Mouse (Mus musculus): ENCODE data around the gene Hnrnpul2. TPM values are rescaled to one million over a fixed set of nuclear protein-coding genes. Genes with fewer than 3 reads are reported as not detected.
A peak's percentile ranks its signal among the peaks of the same experiment; 100 is the strongest.
"Not testable (repeated sequence)": the region's sequence is repeated elsewhere in the genome, so short reads cannot be mapped to it uniquely, and the experiment has no call there.

Hnrnpul2 gene
- polyA plus RNA-seq, 1 experiment from 2014 or later = 6.0 TPM

DNA sequence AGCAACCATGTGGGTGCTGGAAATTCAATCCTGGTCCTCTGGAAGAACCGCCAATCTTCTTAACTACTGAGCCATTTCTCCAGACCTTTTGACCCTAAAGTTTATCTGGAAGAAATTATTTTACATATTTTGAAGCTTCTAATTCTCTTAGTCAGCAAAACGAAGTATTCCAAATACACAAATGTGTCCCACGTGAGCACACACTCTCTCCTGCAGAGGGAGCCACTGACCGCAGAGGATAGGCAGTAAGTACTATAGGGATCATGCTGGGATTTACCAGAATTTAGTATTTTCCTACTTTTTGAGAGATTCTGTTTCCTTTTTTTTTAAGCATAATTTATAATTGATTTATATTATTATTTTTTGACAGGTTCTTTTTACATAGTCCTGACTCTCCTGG lies 37.9 kb downstream of the Hnrnpul2 start:
- H3K9me3 ChIP-seq (replicated peaks) = no peaks in the 10 kb centered on the region
- H3K27ac ChIP-seq (replicated peaks) = no peak overlapping the region
- no peak overlapping the region for H3K4me3 ChIP-seq (replicated peaks)
- WGBS = 34% methylated on average over 4 of the region's 4 CpGs
- H3K4me1 ChIP-seq = no peaks in the 10 kb centered on the region
- H3K4me2 ChIP-seq (replicated peaks) = no peak overlapping the region
- H3K36me3 ChIP-seq = no peaks in the 10 kb centered on the region
- no peak for ATAC-seq (ENCODE audit: insufficient number of reproducible peaks, low FRiP score, low TSS enrichment, low read depth)
- no peaks in the 10 kb centered on the region for H3K27me3 ChIP-seq
- H3K9ac ChIP-seq = no peak overlapping the region

- no peak overlapping the region for H3K27ac ChIP-seq (replicated peaks)
- no peaks in the 10 kb centered on the region for H3K36me3 ChIP-seq
- H3K4me1 ChIP-seq = no peaks in the 10 kb centered on the region
- no peak overlapping the region for H3K9ac ChIP-seq
- H3K4me3 ChIP-seq (replicated peaks) = no peak overlapping the region
- H3K27me3 ChIP-seq = no peaks in the 10 kb centered on the region
- WGBS = 23% methylated on average over 1 of the region's 1 CpGs
- H3K9me3 ChIP-seq (replicated peaks) = no peaks in the 10 kb centered on the region
- H3K4me2 ChIP-seq (replicated peaks) = no peak overlapping the region
- ATAC-seq (ENCODE audit: insufficient number of reproducible peaks, low FRiP score, low TSS enrichment, low read depth) = no peak
Observed at GRCm38 (mm10) chr19:8859018-8859417, 39.2 kb downstream of the Hnrnpul2 start.

DNA sequence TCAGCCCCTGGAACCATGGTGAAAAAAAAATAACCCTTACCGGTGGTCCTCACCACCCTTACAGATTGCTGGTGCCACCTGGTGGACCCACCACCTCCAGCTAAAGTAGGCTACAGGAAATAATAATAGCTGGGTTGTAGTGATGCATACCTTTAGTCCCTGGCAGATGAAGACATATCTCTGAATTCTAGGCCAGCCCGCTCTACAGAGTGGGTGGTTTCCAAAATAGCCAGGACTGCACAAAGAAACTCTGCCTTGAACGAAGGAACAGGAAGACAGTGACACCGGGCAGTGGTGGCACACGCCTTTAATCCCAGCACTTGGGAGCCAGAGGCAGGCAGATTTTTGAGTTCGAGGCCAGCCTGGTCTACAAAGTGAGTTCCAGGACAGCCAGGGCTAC lies 44.5 kb downstream of the Hnrnpul2 start:
- Histone ChIP-seq H3K9ac (no peak overlapping the region), H3K36me3 (no peaks in the 10 kb centered on the region), H3K4me1 (no peaks in the 10 kb centered on the region), H3K27ac (replicated peaks) (no peak overlapping the region), H3K4me2 (replicated peaks) (no peak overlapping the region), H3K4me3 (replicated peaks) (no peak overlapping the region), H3K27me3 (no peaks in the 10 kb centered on the region), H3K9me3 (replicated peaks) (no peaks in the 10 kb centered on the region)
- 83% methylated on average over 6 of the region's 6 CpGs for WGBS
- ATAC-seq (ENCODE audit: insufficient number of reproducible peaks, low FRiP score, low TSS enrichment, low read depth) = no peak

GRCm38 (mm10) chr19:8870381-8870780 lies 50.6 kb downstream of the Hnrnpul2 start:
- Histone ChIP-seq H3K27ac (replicated peaks) (peak overlapping the region; percentile 84; the same call in 1 of the 2 replicates), H3K36me3 (peaks cover 25% of the 10 kb centered on the region), H3K4me3 (replicated peaks) (peak overlapping the region; percentile 94; the same call in 1 of the 2 replicates), H3K4me2 (replicated peaks) (peak overlapping the region; percentile 83; the same call in 1 of the 2 replicates)
- ATAC-seq (ENCODE audit: insufficient number of reproducible peaks, low FRiP score, low TSS enrichment, low read depth); H3K27me3 ChIP-seq; H3K9ac ChIP-seq; H3K4me1 ChIP-seq; H3K9me3 ChIP-seq (replicated peaks): not testable (repeated sequence)
- 75% methylated on average over 3 of the region's 3 CpGs for WGBS

GRCm38 (mm10) chr19:8870838-8871237 lies 51.0 kb downstream of the Hnrnpul2 start:
- no peak for ATAC-seq (ENCODE audit: insufficient number of reproducible peaks, low FRiP score, low TSS enrichment, low read depth)
- Histone ChIP-seq H3K27ac (replicated peaks) (peak overlapping the region; percentile 84), H3K36me3 (peaks cover 29% of the 10 kb centered on the region), H3K4me1 (peaks cover 9% of the 10 kb centered on the region), H3K4me3 (replicated peaks) (peak overlapping the region; percentile 94), H3K9me3 (replicated peaks) (no peaks in the 10 kb centered on the region), H3K27me3 (no peaks in the 10 kb centered on the region), H3K4me2 (replicated peaks) (peak overlapping the region; percentile 83), H3K9ac (peak overlapping the region; percentile 28; the same call in 1 of the 2 replicates)
- WGBS = 48% methylated on average over 9 of the region's 9 CpGs

DNA sequence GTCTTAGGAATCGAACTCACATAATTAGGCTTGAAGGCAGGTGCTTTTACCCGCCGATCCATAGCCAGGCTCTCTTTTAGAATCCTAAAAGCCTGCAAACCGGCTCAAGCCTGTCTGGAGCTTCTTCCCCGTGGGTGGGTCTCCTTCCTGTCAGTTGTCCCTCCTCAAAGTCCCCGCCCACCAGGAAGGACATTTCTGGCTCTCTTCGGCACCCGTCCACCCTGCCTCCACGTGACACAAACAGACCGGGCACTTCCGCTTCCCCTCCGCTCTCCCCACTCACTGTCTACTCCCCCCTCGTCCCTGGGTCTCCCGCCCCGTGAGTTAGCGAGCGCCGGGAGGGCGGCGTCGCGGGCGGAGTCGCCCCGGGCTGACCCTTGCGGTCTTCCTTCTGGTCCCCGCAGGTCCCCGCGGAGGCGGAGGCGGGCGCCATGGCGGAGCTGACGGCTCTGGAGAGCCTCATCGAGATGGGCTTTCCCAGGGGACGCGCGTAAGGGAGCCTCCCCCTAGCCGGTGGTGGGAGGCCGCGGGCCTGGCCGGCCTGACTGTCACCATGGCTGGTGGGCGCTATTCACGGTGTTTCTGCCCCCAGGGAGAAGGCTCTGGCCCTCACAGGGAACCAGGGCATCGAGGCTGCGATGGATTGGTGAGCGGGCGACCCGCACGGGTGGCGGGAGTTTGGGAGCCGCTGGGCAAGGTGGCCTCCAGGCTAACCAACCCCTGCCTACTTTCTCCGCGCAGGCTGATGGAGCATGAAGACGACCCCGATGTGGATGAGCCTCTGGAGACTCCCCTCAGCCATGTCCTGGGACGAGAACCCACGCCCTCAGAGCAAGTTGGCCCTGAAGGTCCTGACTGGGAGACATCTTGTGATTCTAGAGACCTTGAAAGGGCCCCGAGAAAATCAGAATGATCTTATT lies 51.7 kb downstream of the Hnrnpul2 start, which contains the start of gene Ubxn1:
Gene Ubxn1, plus strand, starts transcription at position 230 of the 920 bp plus-strand sequence.
- peak within 1 kb of the TSS; percentile 83 for H3K4me2 ChIP-seq (replicated peaks)
- peak within 1 kb of the TSS; percentile 96 for H3K9ac ChIP-seq
- peak within 1 kb of the TSS; percentile 94 for H3K4me3 ChIP-seq (replicated peaks)
- peaks cover 35% of the 10 kb centered on the region for H3K36me3 ChIP-seq
- ATAC-seq (ENCODE audit: insufficient number of reproducible peaks, low FRiP score, low TSS enrichment, low read depth) = peak; percentile 97
- H3K27ac ChIP-seq (replicated peaks) = peak within 1 kb of the TSS; percentile 85
- no peaks in the 10 kb centered on the region for H3K9me3 ChIP-seq (replicated peaks)
- peaks cover 9% of the 10 kb centered on the region for H3K4me1 ChIP-seq
- H3K27me3 ChIP-seq = no peaks in the 10 kb centered on the region
- WGBS = under 1% methylated on average over 59 of the region's 59 CpGs

DNA sequence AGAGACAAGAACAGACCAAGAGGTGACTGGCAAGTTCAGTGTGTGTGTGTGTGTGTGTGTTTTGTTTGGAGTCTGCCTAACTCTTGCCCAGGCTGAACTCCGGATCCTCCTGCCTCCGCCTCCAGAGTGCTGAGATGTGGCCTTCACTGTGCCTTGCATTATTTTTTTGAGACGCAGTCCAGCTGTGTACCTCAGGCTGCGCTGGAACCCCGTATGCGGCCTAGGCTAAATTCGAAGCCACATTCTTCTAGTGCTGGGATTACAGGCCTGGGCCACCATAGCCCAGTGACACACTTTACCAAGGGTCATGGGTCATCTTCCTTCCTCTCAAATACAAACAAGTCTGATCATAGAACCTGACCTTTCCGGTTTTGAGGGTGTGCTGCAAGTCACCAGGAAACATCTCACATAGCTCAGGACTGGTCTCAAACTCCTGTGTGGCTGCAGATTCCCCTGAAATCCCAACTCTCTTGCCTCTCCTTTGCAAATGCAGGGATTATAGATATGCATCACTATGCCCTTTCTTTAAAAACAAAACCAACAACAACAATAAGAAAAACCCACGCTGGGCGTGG lies 52.5 kb downstream of the Hnrnpul2 start:
- Histone ChIP-seq H3K9me3 (replicated peaks) (no peaks in the 10 kb centered on the region), H3K4me3 (replicated peaks) (peak overlapping the region; percentile 94), H3K36me3 (peaks cover 40% of the 10 kb centered on the region), H3K4me1 (peaks cover 9% of the 10 kb centered on the region), H3K27me3 (no peaks in the 10 kb centered on the region), H3K9ac (peak overlapping the region; percentile 96), H3K4me2 (replicated peaks) (peak overlapping the region; percentile 83), H3K27ac (replicated peaks) (0 out of 2 replicates have a peak overlapping the region, but pooled peaks have one; percentile 85)
- ATAC-seq (ENCODE audit: insufficient number of reproducible peaks, low FRiP score, low TSS enrichment, low read depth) = no peak
- 64% methylated on average over 10 of the region's 10 CpGs for WGBS

DNA sequence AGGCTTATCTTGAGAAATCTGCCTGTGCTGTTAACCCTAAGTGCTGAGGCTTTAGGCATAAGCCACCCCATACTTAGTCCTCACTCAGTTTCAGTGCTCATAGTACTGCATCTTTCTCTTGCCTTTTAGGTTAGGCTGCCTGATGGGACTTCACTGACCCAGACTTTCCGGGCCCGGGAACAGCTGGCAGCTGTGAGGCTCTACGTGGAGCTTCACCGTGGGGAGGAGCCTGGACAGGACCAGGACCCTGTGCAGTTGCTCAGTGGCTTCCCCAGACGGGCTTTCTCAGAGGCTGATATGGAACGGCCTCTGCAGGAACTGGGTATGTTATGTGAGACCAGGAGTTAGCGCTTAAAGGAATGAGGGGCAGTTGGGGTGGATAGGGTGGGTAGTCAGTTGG lies 55.2 kb downstream of the Hnrnpul2 start:
- 95% methylated on average over 7 of the region's 7 CpGs for WGBS
- ATAC-seq (ENCODE audit: insufficient number of reproducible peaks, low FRiP score, low TSS enrichment, low read depth) = no peak
- Histone ChIP-seq H3K9me3 (replicated peaks) (no peaks in the 10 kb centered on the region), H3K27me3 (no peaks in the 10 kb centered on the region), H3K36me3 (peaks cover 45% of the 10 kb centered on the region), H3K4me3 (replicated peaks) (no peak overlapping the region), H3K4me1 (peaks cover 17% of the 10 kb centered on the region), H3K4me2 (replicated peaks) (no peak overlapping the region), H3K9ac (no peak overlapping the region), H3K27ac (replicated peaks) (no peak overlapping the region)

DNA sequence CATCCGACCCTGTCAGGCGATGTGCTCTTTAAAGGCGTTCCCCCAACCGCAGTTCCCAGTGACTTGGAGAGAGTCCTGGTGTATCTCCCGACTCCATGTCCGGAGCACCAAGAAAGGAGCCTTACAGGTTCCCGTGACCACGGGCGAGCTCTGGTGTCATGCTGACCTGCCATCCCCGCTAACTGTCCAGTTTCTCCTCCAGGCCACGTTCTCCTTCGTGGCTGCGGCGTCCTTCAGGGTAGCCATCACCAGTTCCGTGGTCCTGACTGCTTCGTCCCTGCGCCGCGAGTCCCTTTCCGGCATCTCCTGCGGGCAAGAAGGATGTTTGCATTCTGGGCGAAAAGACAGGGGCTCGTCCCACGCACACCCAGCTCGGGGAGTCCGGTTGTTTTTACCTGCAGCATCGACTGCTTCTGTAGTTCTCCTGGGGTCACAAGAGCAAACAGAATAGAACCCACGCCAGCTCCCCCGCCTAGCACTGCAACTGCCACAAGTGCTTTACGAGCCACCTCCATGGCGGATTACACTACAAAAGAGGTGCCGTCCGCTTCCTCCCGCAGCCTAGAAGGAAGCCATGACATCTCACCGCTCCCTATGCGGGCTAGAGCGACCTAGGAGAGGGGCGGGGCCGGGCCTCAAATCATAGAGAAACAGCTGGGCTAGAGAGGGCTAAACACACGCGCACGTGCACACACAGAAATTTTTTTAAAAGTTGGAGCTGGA lies 60.7 kb downstream of the Hnrnpul2 start, which contains the start of gene Uqcc3:
Gene Uqcc3, minus strand, starts transcription at position 613 of the 723 bp plus-strand sequence.
- H3K9me3 ChIP-seq (replicated peaks) = no peaks in the 10 kb centered on the region
- peak within 1 kb of the TSS; percentile 90 for H3K27ac ChIP-seq (replicated peaks)
- peaks cover 19% of the 10 kb centered on the region for H3K36me3 ChIP-seq
- WGBS = under 1% methylated on average over 42 of the region's 42 CpGs
- no peaks in the 10 kb centered on the region for H3K27me3 ChIP-seq
- H3K4me2 ChIP-seq (replicated peaks) = peak within 1 kb of the TSS; percentile 76
- H3K9ac ChIP-seq = peak within 1 kb of the TSS; percentile 86
- peak within 1 kb of the TSS; percentile 76 for H3K4me3 ChIP-seq (replicated peaks)
- ATAC-seq (ENCODE audit: insufficient number of reproducible peaks, low FRiP score, low TSS enrichment, low read depth) = peak; percentile 96
- peaks cover 15% of the 10 kb centered on the region for H3K4me1 ChIP-seq

DNA sequence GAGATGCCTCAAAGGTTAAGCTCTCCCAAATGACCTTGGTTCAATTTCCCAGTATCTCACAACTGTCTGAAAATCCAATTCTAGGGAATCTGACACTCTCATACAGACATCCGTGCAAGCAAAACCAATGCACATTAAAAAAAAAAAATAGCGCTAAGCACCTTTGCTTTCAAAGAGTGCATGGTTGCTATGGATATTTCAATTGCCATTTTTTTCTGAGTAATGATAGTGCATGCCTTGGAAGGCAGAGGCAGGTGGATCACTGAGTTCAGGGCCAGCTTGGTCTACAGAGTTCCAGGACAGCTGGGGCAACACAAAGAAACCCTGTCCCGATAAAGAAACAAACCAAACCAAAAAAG lies 61.2 kb downstream of the Hnrnpul2 start:
- no peaks in the 10 kb centered on the region for H3K27me3 ChIP-seq
- peak overlapping the region; percentile 90; the same call in 1 of the 2 replicates for H3K27ac ChIP-seq (replicated peaks)
- peak overlapping the region; percentile 76 for H3K4me3 ChIP-seq (replicated peaks)
- H3K4me1 ChIP-seq = peaks cover 15% of the 10 kb centered on the region
- peak overlapping the region; percentile 76 for H3K4me2 ChIP-seq (replicated peaks)
- H3K9me3 ChIP-seq (replicated peaks) = no peaks in the 10 kb centered on the region
- no peak for ATAC-seq (ENCODE audit: insufficient number of reproducible peaks, low FRiP score, low TSS enrichment, low read depth)
- H3K9ac ChIP-seq = peak overlapping the region; percentile 86
- peaks cover 14% of the 10 kb centered on the region for H3K36me3 ChIP-seq
- WGBS = 9% methylated on average over 3 of the region's 3 CpGs

DNA sequence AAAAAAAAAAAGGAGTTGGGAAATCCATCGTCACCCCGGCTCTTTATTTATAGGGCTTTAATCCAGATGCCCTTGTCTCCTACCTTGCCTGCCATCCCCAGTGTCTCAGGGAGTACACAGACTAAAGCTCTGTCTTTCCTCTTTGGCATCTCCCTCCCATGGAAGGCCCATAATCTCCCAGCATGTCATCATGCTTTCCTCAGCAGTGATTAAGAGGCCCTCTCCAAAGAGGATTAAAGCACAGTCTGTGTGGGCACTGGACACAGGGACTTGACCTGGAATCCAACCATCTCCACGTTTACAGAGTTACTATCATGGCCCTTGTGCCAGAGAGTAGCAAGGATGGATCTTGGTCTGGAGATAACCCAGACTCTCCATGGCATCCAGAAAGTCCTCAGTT lies 63.8 kb downstream of the Hnrnpul2 start, which contains the start of the genes Lbhd1 and Gm49403:
Gene Lbhd1, plus strand, starts transcription at position 117 of the 400 bp plus-strand sequence.
Gene Gm49403, plus strand, starts transcription at position 315 of the 400 bp plus-strand sequence.
- H3K9ac ChIP-seq = no peak within 1 kb of the TSS
- ATAC-seq (ENCODE audit: insufficient number of reproducible peaks, low FRiP score, low TSS enrichment, low read depth) = no peak
- H3K27ac ChIP-seq (replicated peaks) = no peak within 1 kb of the TSS
- peaks cover 26% of the 10 kb centered on the region for H3K4me1 ChIP-seq
- no peaks in the 10 kb centered on the region for H3K9me3 ChIP-seq (replicated peaks)
- no peaks in the 10 kb centered on the region for H3K27me3 ChIP-seq
- no peak within 1 kb of the TSS for H3K4me3 ChIP-seq (replicated peaks)
- no peak within 1 kb of the TSS for H3K4me2 ChIP-seq (replicated peaks)
- no peaks in the 10 kb centered on the region for H3K36me3 ChIP-seq
- 74% methylated on average over 3 of the region's 3 CpGs for WGBS
